Mouse (Mus musculus): ENCODE measurements at regions not wholly inside any gene's neighbourhood (a gene's known extent, or its start where the extent isn't known, plus 50 kb on each side); places are given as distances from the start of the nearest gene placed in this dataset.

DNA sequence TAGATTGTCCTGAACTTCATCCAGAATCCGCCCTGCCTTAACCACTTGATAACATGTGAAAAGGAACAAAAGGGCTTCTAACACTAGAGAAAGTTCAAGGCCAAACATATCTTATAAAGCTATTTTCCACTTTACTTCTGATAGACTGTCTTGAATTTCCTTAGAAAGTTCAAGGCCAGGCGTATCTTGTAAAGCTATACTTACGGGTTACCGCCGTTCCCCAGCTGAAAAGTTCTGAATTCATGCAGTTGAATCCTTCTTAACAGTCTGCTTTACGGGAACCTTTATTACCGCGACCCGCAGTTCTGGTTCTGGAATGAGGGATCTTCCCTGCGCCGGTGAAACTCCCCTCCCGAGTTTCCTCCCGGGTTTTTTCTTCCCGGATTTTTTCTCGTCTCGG is 492.0 kb downstream of the Gm21739 start:
- peak; percentile 1 to 2 for DNase-seq
